Mouse (Mus musculus): ENCODE results near the gene Cyp3a13. TPM values are rescaled to one million over a fixed set of nuclear protein-coding genes. Genes with fewer than 3 reads are reported as not detected.
"Not testable (repeated sequence)": the region's sequence is repeated elsewhere in the genome, so short reads cannot be mapped to it uniquely, and the experiment has no call there.

Gene Cyp3a13
- polyA plus RNA-seq, 1 experiment from 2014 or later = not detected

DNA sequence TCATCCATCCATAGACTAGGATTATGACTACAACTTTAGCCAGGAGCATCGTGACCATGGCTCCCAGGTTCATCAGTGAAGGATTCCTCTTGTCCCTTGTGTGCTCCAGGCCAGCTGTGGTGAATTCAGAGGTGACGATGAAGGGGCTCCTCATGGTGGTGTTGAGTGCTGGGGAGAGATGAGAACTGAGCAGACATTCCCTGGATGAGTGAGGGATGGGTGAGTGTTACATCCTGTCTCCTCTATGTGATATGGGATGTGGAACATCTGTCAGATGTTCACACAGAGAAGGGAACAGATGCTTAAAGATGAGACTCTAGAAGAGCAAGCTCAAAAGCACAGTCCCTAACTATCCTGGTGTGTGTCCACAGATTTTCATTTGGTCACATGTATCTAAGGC lies 52.8 kb downstream of the Cyp3a13 start:
- H3K4me2 ChIP-seq (replicated peaks); H3K36me3 ChIP-seq; H3K4me3 ChIP-seq (replicated peaks); H3K27ac ChIP-seq; H3K9ac ChIP-seq (replicated peaks); H3K9me3 ChIP-seq; ATAC-seq; H3K27me3 ChIP-seq; H3K4me1 ChIP-seq (replicated peaks): not testable (repeated sequence)
- 75% methylated on average over 2 of the region's 2 CpGs for WGBS

DNA sequence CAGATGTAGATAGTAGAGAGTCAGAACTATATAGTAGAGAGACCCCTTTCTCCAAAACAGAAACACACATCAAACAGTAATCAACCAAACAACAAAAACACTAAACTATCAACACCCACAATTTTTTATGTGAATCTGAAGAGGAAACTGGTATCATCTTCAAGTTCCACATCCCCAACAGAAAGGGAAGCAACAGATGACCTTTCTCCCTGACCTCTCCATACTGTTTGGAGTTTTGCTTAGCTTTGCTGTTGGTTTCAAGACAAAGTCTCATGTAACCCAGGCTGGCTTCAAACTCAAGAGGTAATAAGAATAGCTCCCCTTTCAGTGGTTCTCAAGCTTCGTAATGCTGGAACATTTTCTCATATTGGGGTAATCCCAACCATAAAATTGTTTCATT lies 57.4 kb downstream of the Cyp3a13 start:
- not testable (repeated sequence) for H3K4me3 ChIP-seq (replicated peaks); H3K9ac ChIP-seq (replicated peaks); H3K4me1 ChIP-seq (replicated peaks); ATAC-seq; H3K36me3 ChIP-seq; H3K4me2 ChIP-seq (replicated peaks); H3K27me3 ChIP-seq; H3K9me3 ChIP-seq; H3K27ac ChIP-seq
- WGBS = 91% methylated on average over 1 of the region's 1 CpGs

- not testable (repeated sequence) for H3K4me2 ChIP-seq (replicated peaks); H3K27me3 ChIP-seq; ATAC-seq; H3K36me3 ChIP-seq; H3K4me3 ChIP-seq (replicated peaks); H3K4me1 ChIP-seq (replicated peaks); H3K27ac ChIP-seq; H3K9ac ChIP-seq (replicated peaks); H3K9me3 ChIP-seq
- WGBS = 79% methylated on average over 2 of the region's 2 CpGs
Observed at GRCm38 (mm10) chr5:137857960-137858710, 63.3 kb downstream of the Cyp3a13 start, which contains the start of gene Pilrb1. Pilrb1 (minus strand) TSS chr5:137858106.

GRCm38 (mm10) chr5:137856870-137857269 lies 64.5 kb downstream of the Cyp3a13 start:
- WGBS = 72% methylated on average over 5 of the region's 5 CpGs
- not testable (repeated sequence) for H3K9ac ChIP-seq (replicated peaks); H3K4me3 ChIP-seq (replicated peaks); H3K4me2 ChIP-seq (replicated peaks); H3K36me3 ChIP-seq; H3K27ac ChIP-seq; H3K4me1 ChIP-seq (replicated peaks); ATAC-seq; H3K9me3 ChIP-seq; H3K27me3 ChIP-seq

DNA sequence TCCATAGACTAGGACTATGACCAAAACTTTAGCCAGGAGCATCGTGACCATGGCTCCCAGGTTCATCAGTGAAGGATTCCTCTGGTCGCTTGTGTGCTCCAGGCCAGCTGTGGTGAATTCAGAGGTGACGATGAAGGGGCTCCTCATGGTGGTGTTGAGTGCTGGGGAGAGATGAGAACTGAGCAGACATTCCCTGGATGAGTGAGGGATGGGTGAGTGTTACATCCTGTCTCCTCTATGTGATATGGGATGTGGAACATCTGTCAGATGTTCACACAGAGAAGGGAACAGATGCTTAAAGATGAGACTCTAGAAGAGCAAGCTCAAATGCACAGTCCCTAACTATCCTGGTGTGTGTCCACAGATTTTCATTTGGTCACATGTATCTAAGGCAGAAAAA lies 66.5 kb downstream of the Cyp3a13 start:
- not testable (repeated sequence) for H3K27me3 ChIP-seq; H3K36me3 ChIP-seq; H3K4me1 ChIP-seq (replicated peaks); H3K9me3 ChIP-seq; H3K4me2 ChIP-seq (replicated peaks); ATAC-seq; H3K9ac ChIP-seq (replicated peaks); H3K4me3 ChIP-seq (replicated peaks); H3K27ac ChIP-seq
- 77% methylated on average over 3 of the region's 3 CpGs for WGBS

DNA sequence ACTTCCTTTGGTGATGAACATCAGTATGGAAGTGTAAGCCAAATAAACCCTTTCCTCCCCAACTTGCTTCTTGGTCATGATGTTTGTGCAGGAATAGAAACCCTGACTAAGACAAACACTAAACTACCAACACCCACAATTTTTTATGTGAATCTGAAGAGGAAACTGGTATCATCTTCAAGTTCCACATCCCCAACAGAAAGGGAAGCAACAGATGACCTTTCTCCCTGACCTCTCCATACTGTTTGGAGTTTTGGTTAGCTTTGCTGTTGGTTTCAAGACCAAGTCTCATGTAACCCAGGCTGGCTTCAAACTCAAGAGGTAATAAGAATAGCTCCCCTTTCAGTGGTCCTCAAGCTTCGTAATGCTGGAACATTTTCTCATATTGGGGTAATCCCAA lies 71.1 kb downstream of the Cyp3a13 start:
- not testable (repeated sequence) for ATAC-seq; H3K4me1 ChIP-seq (replicated peaks); H3K27me3 ChIP-seq; H3K36me3 ChIP-seq; H3K27ac ChIP-seq; H3K4me3 ChIP-seq (replicated peaks); H3K4me2 ChIP-seq (replicated peaks); H3K9ac ChIP-seq (replicated peaks); H3K9me3 ChIP-seq
- 84% methylated on average over 1 of the region's 1 CpGs for WGBS

Other genes starting within 250 kb of the Cyp3a13 start
- 19.5 and 19.6 TPM in 2 replicates for gene Agfg2, start 236.9 kb downstream of the Cyp3a13 start, polyA plus RNA-seq (2015; fragmentation: Nextera tagmentation; extraction: Ambion mirVana)
- 39.9 and 42.3 TPM in 2 replicates for gene Nyap1, start 180.0 kb downstream of the Cyp3a13 start, polyA plus RNA-seq (2015; fragmentation: Nextera tagmentation; extraction: Ambion mirVana)
- gene Tsc22d4, start 175.9 kb downstream of the Cyp3a13 start, polyA plus RNA-seq (2015; fragmentation: Nextera tagmentation; extraction: Ambion mirVana) = 44.2 and 54.0 TPM in 2 replicates
- gene Ppp1r35, start 142.8 kb downstream of the Cyp3a13 start, polyA plus RNA-seq (2015; fragmentation: Nextera tagmentation; extraction: Ambion mirVana) = 43.4 and 48.9 TPM in 2 replicates
- 10.6 and 11.0 TPM in 2 replicates for gene Mepce, start 134.0 kb downstream of the Cyp3a13 start, polyA plus RNA-seq (2015; fragmentation: Nextera tagmentation; extraction: Ambion mirVana)
- gene Zcwpw1, start 133.8 kb downstream of the Cyp3a13 start, polyA plus RNA-seq (2015; fragmentation: Nextera tagmentation; extraction: Ambion mirVana) = 10.9 and 12.0 TPM in 2 replicates
- 0.42 TPM in 1 of 2 replicates, not detected in the other for gene Pilra, start 85.3 kb downstream of the Cyp3a13 start, polyA plus RNA-seq (2015; fragmentation: Nextera tagmentation; extraction: Ambion mirVana)
- not detected in 2 replicates for gene Pilrb1, start 63.5 kb downstream of the Cyp3a13 start, polyA plus RNA-seq (2015; fragmentation: Nextera tagmentation; extraction: Ambion mirVana)
- not detected in 2 replicates for gene Pilrb2, start 49.8 kb downstream of the Cyp3a13 start, polyA plus RNA-seq (2015; fragmentation: Nextera tagmentation; extraction: Ambion mirVana)
- 0.08 and 0.23 TPM in 2 replicates for gene Gjc3, start 41.5 kb upstream of the Cyp3a13 start, polyA plus RNA-seq (2015; fragmentation: Nextera tagmentation; extraction: Ambion mirVana)
- not detected in 2 replicates for gene Azgp1, start 59.9 kb upstream of the Cyp3a13 start, polyA plus RNA-seq (2015; fragmentation: Nextera tagmentation; extraction: Ambion mirVana)
- not detected in 2 replicates for gene Smok3a, start 99.6 kb upstream of the Cyp3a13 start, polyA plus RNA-seq (2015; fragmentation: Nextera tagmentation; extraction: Ambion mirVana)
- gene Smok3b, start 99.8 kb upstream of the Cyp3a13 start, polyA plus RNA-seq (2015; fragmentation: Nextera tagmentation; extraction: Ambion mirVana) = not detected in 2 replicates
- gene Smok3c, start 131.6 kb upstream of the Cyp3a13 start, polyA plus RNA-seq (2015; fragmentation: Nextera tagmentation; extraction: Ambion mirVana) = not detected in 2 replicates
- gene Zkscan1, start 163.5 kb upstream of the Cyp3a13 start, polyA plus RNA-seq (2015; fragmentation: Nextera tagmentation; extraction: Ambion mirVana) = 31.5 and 32.1 TPM in 2 replicates
- gene Zscan21, start 195.3 kb upstream of the Cyp3a13 start, polyA plus RNA-seq (2015; fragmentation: Nextera tagmentation; extraction: Ambion mirVana) = 128 TPM in 2 replicates
- gene Zfp113, start 234.1 kb upstream of the Cyp3a13 start, polyA plus RNA-seq (2015; fragmentation: Nextera tagmentation; extraction: Ambion mirVana) = 45.3 and 49.7 TPM in 2 replicates
- gene Cops6, start 239.5 kb upstream of the Cyp3a13 start, polyA plus RNA-seq (2015; fragmentation: Nextera tagmentation; extraction: Ambion mirVana) = 316 and 337 TPM in 2 replicates